ENCODE assay signal across 8 mouse cellular contexts in genomic region chr14:72158537-72159323, GRCm38 (mm10).
DNase-seq lines count a peak whose midpoint lies in the region; ATAC-seq lines count a peak whose summit lies in the region.

No protein-coding gene starts in this region.

- no peak overlapping the region for H3K4me2 ChIP-seq in midbrain, embryonic 11.5 days
- peak overlapping the region; percentile 33 for H3K4me2 ChIP-seq in forebrain, embryonic 13.5 days
- H3K4me2 ChIP-seq in intestine, embryonic 16.5 days (ENCODE audit: low read depth, low read length) = peak overlapping the region; percentile 29
- no peak overlapping the region for H3K4me2 ChIP-seq in midbrain, embryonic 12.5 days (replicated peaks)

- DNase-seq in midbrain, embryonic 11.5 days (ENCODE audit: low spot score, missing footprints) = no peak
- DNase-seq in midbrain, embryonic 10.5 days (ENCODE audit: low spot score) = no peak
- DNase-seq in cerebellum, adult 11-12 months = no peak
- no peak for DNase-seq in thymus, postnatal 4 days
- DNase-seq in spleen, postnatal 36 days (ENCODE audit: low spot score in 2 of 2) = no peak

- no peaks in the 10 kb centered on the region for H3K27me3 ChIP-seq in midbrain, embryonic 11.5 days (ENCODE audit: control insufficient read depth, insufficient read depth, low read length)
- no peaks in the 10 kb centered on the region for H3K27me3 ChIP-seq in midbrain, embryonic 10.5 days (ENCODE audit: low read depth, poor library complexity, severe bottlenecking)
- H3K27me3 ChIP-seq in forebrain, embryonic 13.5 days = no peaks in the 10 kb centered on the region
- H3K27me3 ChIP-seq in intestine, embryonic 16.5 days (replicated peaks; ENCODE audit: control insufficient read depth, insufficient read depth, low read length) = no peaks in the 10 kb centered on the region
- no peaks in the 10 kb centered on the region for H3K27me3 ChIP-seq in midbrain, embryonic 12.5 days

- H3K27ac ChIP-seq in midbrain, embryonic 11.5 days (ENCODE audit: low read depth, low read length) = no peak overlapping the region
- H3K27ac ChIP-seq in midbrain, embryonic 10.5 days (replicated peaks) = no peak overlapping the region
- H3K27ac ChIP-seq in forebrain, embryonic 13.5 days = no peak overlapping the region
- no peak overlapping the region for H3K27ac ChIP-seq in intestine, embryonic 16.5 days (ENCODE audit: low read length)
- H3K27ac ChIP-seq in midbrain, embryonic 12.5 days (replicated peaks) = no peak overlapping the region

- H3K9ac ChIP-seq in midbrain, embryonic 11.5 days (ENCODE audit: low read length) = no peak overlapping the region
- H3K9ac ChIP-seq in forebrain, embryonic 13.5 days = no peak overlapping the region
- no peak overlapping the region for H3K9ac ChIP-seq in intestine, embryonic 16.5 days (ENCODE audit: low read depth, low read length)
- no peak overlapping the region for H3K9ac ChIP-seq in midbrain, embryonic 12.5 days (replicated peaks)

- WGBS in midbrain, embryonic 11.5 days = 54% methylated on average over 13 of the region's 13 CpGs
- WGBS in midbrain, embryonic 10.5 days = 51% methylated on average over 13 of the region's 13 CpGs
- 26% methylated on average over 13 of the region's 13 CpGs for WGBS in forebrain, embryonic 13.5 days
- 16% methylated on average over 13 of the region's 13 CpGs for WGBS in intestine, embryonic 16.5 days
- 45% methylated on average over 13 of the region's 13 CpGs for WGBS in midbrain, embryonic 12.5 days

- H3K4me3 ChIP-seq in midbrain, embryonic 11.5 days (ENCODE audit: low read depth, low read length) = no peak overlapping the region
- H3K4me3 ChIP-seq in midbrain, embryonic 10.5 days = no peak overlapping the region
- peak overlapping the region; percentile 12; the same call in 1 of the 2 replicates for H3K4me3 ChIP-seq in forebrain, embryonic 13.5 days
- peak overlapping the region; percentile 5; the same call in 1 of the 2 replicates for H3K4me3 ChIP-seq in intestine, embryonic 16.5 days (ENCODE audit: low read length)
- H3K4me3 ChIP-seq in midbrain, embryonic 12.5 days = no peak overlapping the region

- 0 out of 2 replicates have a peak, but pooled peaks have one; percentile 27 for ATAC-seq in midbrain, embryonic 11.5 days (ENCODE audit: low FRiP score)
- peak; percentile 79 for ATAC-seq in forebrain, embryonic 13.5 days
- peak; percentile 75 for ATAC-seq in intestine, embryonic 16.5 days
- peak; percentile 23; the same call in 1 of the 2 replicates for ATAC-seq in midbrain, embryonic 12.5 days (ENCODE audit: low FRiP score, low read depth)

- H3K9me3 ChIP-seq in midbrain, embryonic 11.5 days (ENCODE audit: control insufficient read depth, low read length) = no peaks in the 10 kb centered on the region
- no peaks in the 10 kb centered on the region for H3K9me3 ChIP-seq in midbrain, embryonic 10.5 days (replicated peaks)
- H3K9me3 ChIP-seq in forebrain, embryonic 13.5 days (replicated peaks) = no peaks in the 10 kb centered on the region
- H3K9me3 ChIP-seq in intestine, embryonic 16.5 days (ENCODE audit: control insufficient read depth, low read length) = no peaks in the 10 kb centered on the region
- no peaks in the 10 kb centered on the region for H3K9me3 ChIP-seq in midbrain, embryonic 12.5 days

- H3K4me1 ChIP-seq in midbrain, embryonic 11.5 days (ENCODE audit: control insufficient read depth, insufficient read depth, low read length) = no peaks in the 10 kb centered on the region
- H3K4me1 ChIP-seq in midbrain, embryonic 10.5 days = no peaks in the 10 kb centered on the region
- H3K4me1 ChIP-seq in forebrain, embryonic 13.5 days = no peaks in the 10 kb centered on the region
- peaks cover 12% of the 10 kb centered on the region for H3K4me1 ChIP-seq in intestine, embryonic 16.5 days (ENCODE audit: control insufficient read depth, insufficient read depth, low read length)
- H3K4me1 ChIP-seq in midbrain, embryonic 12.5 days = no peaks in the 10 kb centered on the region

- H3K36me3 ChIP-seq in midbrain, embryonic 11.5 days (ENCODE audit: control insufficient read depth, insufficient read depth, low read length) = no peaks in the 10 kb centered on the region
- H3K36me3 ChIP-seq in midbrain, embryonic 10.5 days = no peaks in the 10 kb centered on the region
- no peaks in the 10 kb centered on the region for H3K36me3 ChIP-seq in forebrain, embryonic 13.5 days (ENCODE audit: poor library complexity, severe bottlenecking)
- no peaks in the 10 kb centered on the region for H3K36me3 ChIP-seq in intestine, embryonic 16.5 days (ENCODE audit: control insufficient read depth, insufficient read depth, low read length)
- H3K36me3 ChIP-seq in midbrain, embryonic 12.5 days = no peaks in the 10 kb centered on the region

Comparison
In these comparisons a context has a peak if more than half of its experiments do, and no peak if none do; other contexts are left out.
1. ATAC-seq: peak in every context shown above with its lines; median percentile 79 in forebrain, embryonic 13.5 days; 75 in intestine, embryonic 16.5 days; 27 in midbrain, embryonic 11.5 days; 23 in midbrain, embryonic 12.5 days.
2. H3K4me2 ChIP-seq: peak in forebrain, embryonic 13.5 days (single experiment) and intestine, embryonic 16.5 days (single experiment); none in midbrain, embryonic 11.5 days (single experiment) and midbrain, embryonic 12.5 days (single experiment).
3. H3K4me3 ChIP-seq: peak in forebrain, embryonic 13.5 days (single experiment) and intestine, embryonic 16.5 days (single experiment); none in midbrain, embryonic 11.5 days (single experiment), midbrain, embryonic 10.5 days (single experiment) and midbrain, embryonic 12.5 days (single experiment).